Comparison of ENCODE assay signal across 8 mouse cellular contexts in genomic region chr13:109736290-109737078, GRCm38 (mm10).
DNase-seq lines count a peak whose midpoint lies in the region; ATAC-seq lines count a peak whose summit lies in the region.

No protein-coding gene starts in this region.

- H3K27ac ChIP-seq in hindbrain, embryonic 14.5 days: no peak overlapping the region
- H3K27ac ChIP-seq in hindbrain, embryonic 16.5 days (ENCODE audit: low read depth, low read length): no peak overlapping the region

- H3K4me2 ChIP-seq in hindbrain, embryonic 14.5 days (replicated peaks): no peak overlapping the region
- no peak overlapping the region for H3K4me2 ChIP-seq in hindbrain, embryonic 16.5 days (ENCODE audit: low read length)

- H3K36me3 ChIP-seq in hindbrain, embryonic 14.5 days (replicated peaks; ENCODE audit: control insufficient read depth, insufficient read depth): no peaks in the 10 kb centered on the region
- no peaks in the 10 kb centered on the region for H3K36me3 ChIP-seq in hindbrain, embryonic 16.5 days (ENCODE audit: control insufficient read depth, insufficient read depth, low read length)

- no peaks in the 10 kb centered on the region for H3K27me3 ChIP-seq in hindbrain, embryonic 14.5 days (ENCODE audit: control insufficient read depth, insufficient read depth, low read length)
- H3K27me3 ChIP-seq in hindbrain, embryonic 16.5 days (replicated peaks; ENCODE audit: control insufficient read depth, insufficient read depth, low read length): no peaks in the 10 kb centered on the region

- peak; percentile 79 for DNase-seq in hindbrain, embryonic 14.5 days (ENCODE audit: low spot score)
- peak; percentile 64 for DNase-seq in 416B (ENCODE audit: low read depth)
- peak; percentile 73 for DNase-seq in MN1 (ENCODE audit: low spot score)
- no peak for DNase-seq in frontal cortex, postnatal 36 days (ENCODE audit: low spot score in 2 of 2)
- DNase-seq in gastrocnemius, postnatal 4 days (ENCODE audit: low spot score in 2 of 2): no peak
- DNase-seq in spleen, postnatal 14 days (ENCODE audit: low spot score in 2 of 2): no peak

- H3K9me3 ChIP-seq in hindbrain, embryonic 14.5 days (ENCODE audit: control insufficient read depth, low read length): no peaks in the 10 kb centered on the region
- H3K9me3 ChIP-seq in hindbrain, embryonic 16.5 days (ENCODE audit: control insufficient read depth, low read length): no peaks in the 10 kb centered on the region

- no peak overlapping the region for H3K9ac ChIP-seq in hindbrain, embryonic 14.5 days
- no peak overlapping the region for H3K9ac ChIP-seq in hindbrain, embryonic 16.5 days (ENCODE audit: low read depth, low read length)

- WGBS in hindbrain, embryonic 14.5 days: 46% methylated on average over 8 of the region's 8 CpGs
- 41% methylated on average over 8 of the region's 8 CpGs for WGBS in hindbrain, embryonic 16.5 days

- H3K4me3 ChIP-seq in hindbrain, embryonic 14.5 days (replicated peaks; ENCODE audit: low read length): no peak overlapping the region
- no peak overlapping the region for H3K4me3 ChIP-seq in hindbrain, embryonic 16.5 days (ENCODE audit: low read length)

- ATAC-seq in hindbrain, embryonic 14.5 days (ENCODE audit: low FRiP score): no peak
- ATAC-seq in hindbrain, embryonic 16.5 days: no peak
- peak; percentile 53 to 60; a peak in 3 of 4 replicates for ATAC-seq in hematopoietic stem cell, adult 5-6 weeks (replicated peaks in 1 of 2; ENCODE audit: insufficient read depth in 1 of 2, low FRiP score in 2 of 2, low TSS enrichment in 1 of 2, low read depth in 1 of 2, poor library complexity in 2 of 2, severe bottlenecking in 2 of 2)

- H3K4me1 ChIP-seq in hindbrain, embryonic 14.5 days (replicated peaks; ENCODE audit: control insufficient read depth, insufficient read depth, low read length): no peaks in the 10 kb centered on the region
- no peaks in the 10 kb centered on the region for H3K4me1 ChIP-seq in hindbrain, embryonic 16.5 days (ENCODE audit: control insufficient read depth, insufficient read depth, low read depth, low read length)

Comparison
In these comparisons a context has a peak if more than half of its experiments do, and no peak if none do; other contexts are left out.
1. ATAC-seq: peak in hematopoietic stem cell, adult 5-6 weeks (2 of 2); none in hindbrain, embryonic 14.5 days (single experiment) and hindbrain, embryonic 16.5 days (single experiment).
2. DNase-seq: peak in hindbrain, embryonic 14.5 days (single experiment), 416B (single experiment) and MN1 (single experiment); none in frontal cortex, postnatal 36 days (0 of 2), gastrocnemius, postnatal 4 days (0 of 2) and spleen, postnatal 14 days (0 of 2).